Mouse (Mus musculus): ENCODE measurements around the gene 4930579G24Rik. TPM values are rescaled to one million over a fixed set of nuclear protein-coding genes. Genes with fewer than 3 reads are reported as not detected.
A peak's percentile ranks its signal among the peaks of the same experiment; 100 is the strongest.

Gene 4930579G24Rik
- total RNA-seq (2014; fragmentation: Nextera tagmentation), result 16.3 and 16.6 TPM in 2 replicates
- 11.2 and 19.0 TPM in 2 replicates for total RNA-seq (2017)

GRCm38 (mm10) chr3:79628561-79629415 lies at the start of gene 4930579G24Rik:
Gene 4930579G24Rik, plus strand, starts transcription at chr3:79629079.
- ATAC-seq (replicated peaks; ENCODE audit: low FRiP score, low TSS enrichment, poor library complexity, severe bottlenecking), result peak; percentile 94

GRCm38 (mm10) chr3:79579891-79580575 lies 48.8 kb upstream of the 4930579G24Rik start:
- ATAC-seq (replicated peaks; ENCODE audit: low FRiP score, low TSS enrichment, poor library complexity, severe bottlenecking), result peak; percentile 92

- peak; percentile 90 for ATAC-seq (replicated peaks; ENCODE audit: low FRiP score, low TSS enrichment, poor library complexity, severe bottlenecking)
These were observed 42.1 kb upstream of the 4930579G24Rik start for GRCm38 (mm10) chr3:79586804-79587203.

GRCm38 (mm10) chr3:79589671-79590070 lies 39.2 kb upstream of the 4930579G24Rik start:
- ATAC-seq (replicated peaks; ENCODE audit: low FRiP score, low TSS enrichment, poor library complexity, severe bottlenecking), result no peak

GRCm38 (mm10) chr3:79590863-79591792 lies 37.8 kb upstream of the 4930579G24Rik start, which contains the start of gene Ppid:
Gene Ppid, plus strand, starts transcription at chr3:79591342.
- ATAC-seq (replicated peaks; ENCODE audit: low FRiP score, low TSS enrichment, poor library complexity, severe bottlenecking), result peak; percentile 90

- ATAC-seq (replicated peaks; ENCODE audit: low FRiP score, low TSS enrichment, poor library complexity, severe bottlenecking), result no peak
These were observed 36.9 kb upstream of the 4930579G24Rik start for GRCm38 (mm10) chr3:79591793-79592471.

- ATAC-seq (replicated peaks; ENCODE audit: low FRiP score, low TSS enrichment, poor library complexity, severe bottlenecking), result no peak
These were observed 33.4 kb upstream of the 4930579G24Rik start for GRCm38 (mm10) chr3:79595468-79595867.

GRCm38 (mm10) chr3:79609886-79610285 lies 19.0 kb upstream of the 4930579G24Rik start:
- no peak for ATAC-seq (replicated peaks; ENCODE audit: low FRiP score, low TSS enrichment, poor library complexity, severe bottlenecking)

GRCm38 (mm10) chr3:79627484-79628181 lies 1.2 kb upstream of the 4930579G24Rik start:
- ATAC-seq (replicated peaks; ENCODE audit: low FRiP score, low TSS enrichment, poor library complexity, severe bottlenecking), result peak; percentile 27

- peak; percentile 28 for ATAC-seq (replicated peaks; ENCODE audit: low FRiP score, low TSS enrichment, poor library complexity, severe bottlenecking)
These were observed 708 bp upstream of the 4930579G24Rik start for GRCm38 (mm10) chr3:79628182-79628560.

- peak; percentile 61 for ATAC-seq (replicated peaks; ENCODE audit: low FRiP score, low TSS enrichment, poor library complexity, severe bottlenecking)
These were observed 494 bp downstream of the 4930579G24Rik start, which contains the start of gene Etfdh for GRCm38 (mm10) chr3:79629416-79629730. Gene Etfdh, minus strand, starts transcription at chr3:79629500.

- no peak for ATAC-seq (replicated peaks; ENCODE audit: low FRiP score, low TSS enrichment, poor library complexity, severe bottlenecking)
These were observed 23.2 kb downstream of the 4930579G24Rik start for GRCm38 (mm10) chr3:79652129-79652528.

- no peak for ATAC-seq (replicated peaks; ENCODE audit: low FRiP score, low TSS enrichment, poor library complexity, severe bottlenecking)
These were observed 27.8 kb downstream of the 4930579G24Rik start for GRCm38 (mm10) chr3:79656682-79657081.

GRCm38 (mm10) chr3:79664787-79665408 lies 36.0 kb downstream of the 4930579G24Rik start:
- peak; percentile 70 for ATAC-seq (replicated peaks; ENCODE audit: low FRiP score, low TSS enrichment, poor library complexity, severe bottlenecking)

GRCm38 (mm10) chr3:79670556-79670955 lies 41.7 kb downstream of the 4930579G24Rik start:
- ATAC-seq (replicated peaks; ENCODE audit: low FRiP score, low TSS enrichment, poor library complexity, severe bottlenecking), result no peak

GRCm38 (mm10) chr3:79672188-79672587 lies 43.3 kb downstream of the 4930579G24Rik start:
- no peak for ATAC-seq (replicated peaks; ENCODE audit: low FRiP score, low TSS enrichment, poor library complexity, severe bottlenecking)

- ATAC-seq (replicated peaks; ENCODE audit: low FRiP score, low TSS enrichment, poor library complexity, severe bottlenecking), result peak; percentile 57; the same call in 1 of the 2 replicates
These were observed 44.2 kb downstream of the 4930579G24Rik start for GRCm38 (mm10) chr3:79673082-79673481.

- ATAC-seq (replicated peaks; ENCODE audit: low FRiP score, low TSS enrichment, poor library complexity, severe bottlenecking), result no peak
These were observed 45.8 kb downstream of the 4930579G24Rik start for GRCm38 (mm10) chr3:79674641-79675040.

All from megakaryocyte-erythroid progenitor cell, adult 5-6 weeks (primary cell).